Mouse (Mus musculus) left cerebral cortex, postnatal 4 days (tissue): ENCODE results near the gene Cds2. TPM values are rescaled to one million over a fixed set of nuclear protein-coding genes. Genes with fewer than 3 reads are reported as not detected.

Experiments used
- DNase-seq: peaks from one replicate; pipeline ENCODE4 v3.0.0-alpha.2; 2022
- intact Hi-C: fragments of 180-260 bp; cut with DNase I; formaldehyde crosslinking; loops from one replicate; pipeline ENCODE4 v1.15.1; 2025
- total RNA-seq, 2 experiments: library from RNA; stranded (reverse); gene quantifications; 2 replicates each; pipeline ENCODE4 v1.2.3; 2021

Cds2 gene
- total RNA-seq, 2 experiments from 2014 or later, result 96.4 to 110 TPM

DNA sequence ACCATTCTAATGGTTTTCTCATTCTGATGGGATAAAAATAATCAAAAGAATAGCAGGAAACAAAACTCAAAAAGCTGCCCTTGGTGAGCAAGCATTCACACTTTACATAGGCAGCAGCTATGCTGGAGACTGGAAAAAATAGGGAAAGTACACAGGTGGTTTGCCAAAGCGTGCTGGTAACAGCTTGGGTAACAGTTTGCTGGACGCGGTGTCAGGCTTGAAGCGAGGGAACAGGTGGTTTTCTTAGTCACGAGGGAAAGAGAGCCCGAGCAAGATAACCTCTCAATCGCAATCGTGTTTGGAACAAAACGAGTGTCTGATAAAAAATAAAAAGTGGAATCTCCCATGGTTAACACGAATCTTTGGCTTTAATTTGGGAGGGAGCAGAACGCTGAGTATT, 80.9 kb downstream of the Cds2 start:
- intact Hi-C loops, result no loop called here
- no peak for DNase-seq

Other genes starting within 250 kb of the Cds2 start
- gene Rassf2, start 232.9 kb upstream of the Cds2 start, total RNA-seq, result 10 to 100 TPM; 48.7 to 52.5 TPM
- gene Slc23a2, start 118.0 kb upstream of the Cds2 start, total RNA-seq, result 10 to 100 TPM; 75.9 to 79.6 TPM
- 10 to 100 TPM; 23.5 to 23.9 TPM for gene Tmem230, start 15.3 kb upstream of the Cds2 start, total RNA-seq
- gene Pcna, start 9.8 kb upstream of the Cds2 start, total RNA-seq, result 10 to 100 TPM; 74.2 to 81.4 TPM
- 10 to 100 TPM; 15.3 to 20.3 TPM for gene Prokr2, start 122.3 kb downstream of the Cds2 start, total RNA-seq